Mouse (Mus musculus) intestine, embryonic 15.5 days (tissue): ENCODE measurements around the gene Rilpl1. TPM values are rescaled to one million over a fixed set of nuclear protein-coding genes. Genes with fewer than 3 reads are reported as not detected.
"Not testable (repeated sequence)": the region's sequence is repeated elsewhere in the genome, so short reads cannot be mapped to it uniquely, and the experiment has no call there.

Source experiments
- ATAC-seq: fragments of 200-750 bp; cut with Nextera tagmentation; 2 replicates; pipeline ENCODE4 v1.8.0; 2017; ENCODE audit warnings: moderate TSS enrichment, moderate library complexity
- H3K27ac ChIP-seq: fragments of 300-500 bp; sonication (generic); 2 replicates; pipeline ENCODE4 v1.5.1; 2015; ENCODE audit warnings: mild to moderate bottlenecking, inconsistent platforms
- H3K27me3 ChIP-seq: fragments of 300-500 bp; sonication (generic); replicated peaks from 2 replicates; pipeline ENCODE4 v1.6.1; 2015; ENCODE audit warnings: inconsistent platforms
- H3K36me3 ChIP-seq: fragments of 300-500 bp; sonication (generic); 2 replicates; pipeline ENCODE4 v1.6.1; 2015; ENCODE audit warnings: inconsistent platforms
- H3K4me1 ChIP-seq: fragments of 300-500 bp; sonication (generic); replicated peaks from 2 replicates; pipeline ENCODE4 v1.6.1; 2015; ENCODE audit warnings: inconsistent platforms
- H3K4me2 ChIP-seq: fragments of 300-500 bp; sonication (generic); replicated peaks from 2 replicates; pipeline ENCODE4 v1.6.1; 2015; ENCODE audit warnings: mild to moderate bottlenecking, inconsistent platforms
- H3K4me3 ChIP-seq: fragments of 300-500 bp; sonication (generic); replicated peaks from 2 replicates; pipeline ENCODE4 v1.5.1; 2015; ENCODE audit warnings: inconsistent platforms
- H3K9ac ChIP-seq: fragments of 300-500 bp; sonication (generic); 2 replicates; pipeline ENCODE4 v1.6.1; 2015; ENCODE audit warnings: inconsistent platforms
- H3K9me3 ChIP-seq: fragments of 300-500 bp; sonication (generic); 2 replicates; pipeline ENCODE4 v1.6.1; 2016; ENCODE audit warnings: inconsistent platforms
- WGBS: fragments of 180-500 bp; shearing (Covaris S2); methylation state at CpG from one replicate; pipeline ENCODE4 v1.1.7; 2015; 5-methylcytosine and 5-hydroxymethylcytosine counted together
- polyA plus RNA-seq: library from polyadenylated mRNA; unstranded; fragments of >200 nt; fragmentation: Nextera tagmentation; extraction: Ambion mirVana; gene quantifications from 2 replicates; pipeline ENCODE4 v1.2.1, GENCODE M21; 2015

Rilpl1 gene
- polyA plus RNA-seq: 10.3 and 11.9 TPM in 2 replicates

- Histone ChIP-seq H3K4me2 (peak within 1 kb of the TSS; percentile 88), H3K4me3 (peak within 1 kb of the TSS; percentile 60), H3K36me3 (no peaks in the 10 kb centered on the region), H3K27ac (peak within 1 kb of the TSS; percentile 73), H3K4me1 (peaks cover 39% of the 10 kb centered on the region), H3K9ac (peak within 1 kb of the TSS; percentile 51), H3K27me3 (no peaks in the 10 kb centered on the region), H3K9me3 (no peaks in the 10 kb centered on the region)
- WGBS: under 1% methylated on average over 94 of the region's 96 CpGs
- peak; percentile 90 for ATAC-seq
Observed at GRCm38 (mm10) chr5:124530655-124531582, at the start of gene Rilpl1. TSS of gene Rilpl1 (minus strand) at chr5:124531391.

- WGBS: under 1% methylated on average over 51 of the region's 51 CpGs
- peak; percentile 92 for ATAC-seq
- H3K4me2 ChIP-seq: peak within 1 kb of the TSS; percentile 79
- H3K9me3 ChIP-seq: no peaks in the 10 kb centered on the region
- H3K4me1 ChIP-seq: peaks cover 15% of the 10 kb centered on the region
- no peak within 1 kb of the TSS for H3K27ac ChIP-seq
- H3K4me3 ChIP-seq: peak within 1 kb of the TSS; percentile 67
- H3K9ac ChIP-seq: peak within 1 kb of the TSS; percentile 44
- no peaks in the 10 kb centered on the region for H3K27me3 ChIP-seq
- peaks cover 17% of the 10 kb centered on the region for H3K36me3 ChIP-seq
Observed at GRCm38 (mm10) chr5:124578633-124579317, 47.6 kb upstream of the Rilpl1 start, which contains the start of the genes Eif2b1 and Gtf2h3. TSS of gene Eif2b1 (minus strand) at chr5:124579131. TSS of gene Gtf2h3 (plus strand) at chr5:124579140.

GRCm38 (mm10) chr5:124575467-124575866, 44.3 kb upstream of the Rilpl1 start:
- Histone ChIP-seq H3K4me1 (peaks cover 15% of the 10 kb centered on the region), H3K9ac (no peak overlapping the region), H3K27me3 (no peaks in the 10 kb centered on the region), H3K4me2 (no peak overlapping the region), H3K27ac (no peak overlapping the region), H3K36me3 (peaks cover 46% of the 10 kb centered on the region), H3K4me3 (no peak overlapping the region), H3K9me3 (no peaks in the 10 kb centered on the region)
- WGBS: 61% methylated on average over 7 of the region's 7 CpGs
- ATAC-seq: 0 out of 2 replicates have a peak, but pooled peaks have one; percentile 5

- Histone ChIP-seq H3K4me3 (no peak overlapping the region), H3K36me3 (peaks cover 66% of the 10 kb centered on the region), H3K9ac (no peak overlapping the region), H3K4me1 (no peaks in the 10 kb centered on the region), H3K27ac (no peak overlapping the region), H3K4me2 (no peak overlapping the region), H3K9me3 (no peaks in the 10 kb centered on the region), H3K27me3 (no peaks in the 10 kb centered on the region)
- ATAC-seq: no peak
- 83% methylated on average over 12 of the region's 12 CpGs for WGBS
Observed at GRCm38 (mm10) chr5:124571068-124571467, 39.9 kb upstream of the Rilpl1 start.

GRCm38 (mm10) chr5:124555145-124555544, 24.0 kb upstream of the Rilpl1 start:
- 66% methylated on average over 1 of the region's 1 CpGs for WGBS
- Histone ChIP-seq H3K9ac (no peak overlapping the region), H3K27me3 (no peaks in the 10 kb centered on the region), H3K4me3 (no peak overlapping the region), H3K27ac (no peak overlapping the region), H3K4me2 (no peak overlapping the region), H3K36me3 (peaks cover 12% of the 10 kb centered on the region), H3K9me3 (no peaks in the 10 kb centered on the region), H3K4me1 (peaks cover 3% of the 10 kb centered on the region; the same call in 1 of the 2 replicates)
- ATAC-seq: no peak

- Histone ChIP-seq H3K9me3 (no peaks in the 10 kb centered on the region), H3K27ac (no peak overlapping the region), H3K36me3 (peaks cover 12% of the 10 kb centered on the region), H3K4me3 (peak overlapping the region; percentile 98), H3K27me3 (no peaks in the 10 kb centered on the region), H3K9ac (0 out of 2 replicates have a peak overlapping the region, but pooled peaks have one; percentile 80), H3K4me1 (peaks cover 3% of the 10 kb centered on the region; the same call in 1 of the 2 replicates), H3K4me2 (peak overlapping the region; percentile 83)
- 71% methylated on average over 6 of the region's 6 CpGs for WGBS
- no peak for ATAC-seq
Observed at GRCm38 (mm10) chr5:124553607-124554006, 22.4 kb upstream of the Rilpl1 start.

- no peaks in the 10 kb centered on the region for H3K9me3 ChIP-seq
- peak within 1 kb of the TSS; percentile 80 for H3K9ac ChIP-seq
- peaks cover 12% of the 10 kb centered on the region for H3K36me3 ChIP-seq
- peaks cover 3% of the 10 kb centered on the region; the same call in 1 of the 2 replicates for H3K4me1 ChIP-seq
- peak within 1 kb of the TSS; percentile 82 for H3K27ac ChIP-seq
- no peaks in the 10 kb centered on the region for H3K27me3 ChIP-seq
- H3K4me2 ChIP-seq: peak within 1 kb of the TSS; percentile 83
- H3K4me3 ChIP-seq: peak within 1 kb of the TSS; percentile 98
- ATAC-seq: peak; percentile 90
- under 1% methylated on average over 66 of the region's 66 CpGs for WGBS
Observed at GRCm38 (mm10) chr5:124552558-124553307, 21.5 kb upstream of the Rilpl1 start, which contains the start of gene Ddx55. TSS of gene Ddx55 (plus strand) at chr5:124552864.

- Histone ChIP-seq H3K9me3 (no peaks in the 10 kb centered on the region), H3K27me3 (no peaks in the 10 kb centered on the region), H3K4me3 (peak overlapping the region; percentile 98), H3K4me1 (peaks cover 3% of the 10 kb centered on the region; the same call in 1 of the 2 replicates), H3K4me2 (peak overlapping the region; percentile 83), H3K27ac (peak overlapping the region; percentile 82), H3K9ac (peak overlapping the region; percentile 80), H3K36me3 (peaks cover 12% of the 10 kb centered on the region)
- no peak for ATAC-seq
- whole genome bisulfite sequencing: 6% methylated on average over 9 of the region's 9 CpGs
Observed at GRCm38 (mm10) chr5:124552094-124552472, 20.9 kb upstream of the Rilpl1 start.

- ATAC-seq: 0 out of 2 replicates have a peak, but pooled peaks have one; percentile 16
- H3K9me3 ChIP-seq, H3K27me3 ChIP-seq, H3K4me1 ChIP-seq: not testable (repeated sequence)
- peak overlapping the region; percentile 98 for H3K4me3 ChIP-seq
- 27% methylated on average over 5 of the region's 5 CpGs for whole genome bisulfite sequencing
- H3K27ac ChIP-seq: peak overlapping the region; percentile 82; the same call in 1 of the 2 replicates
- peak overlapping the region; percentile 80; the same call in 1 of the 2 replicates for H3K9ac ChIP-seq
- H3K36me3 ChIP-seq: peaks cover 11% of the 10 kb centered on the region
- H3K4me2 ChIP-seq: peak overlapping the region; percentile 83
Observed at GRCm38 (mm10) chr5:124551349-124552093, 20.3 kb upstream of the Rilpl1 start.

GRCm38 (mm10) chr5:124550737-124551136, 19.5 kb upstream of the Rilpl1 start:
- H3K36me3 ChIP-seq: peaks cover 16% of the 10 kb centered on the region
- not testable (repeated sequence) for H3K9ac ChIP-seq, H3K4me1 ChIP-seq, H3K27ac ChIP-seq, H3K4me2 ChIP-seq, H3K27me3 ChIP-seq, H3K9me3 ChIP-seq, ATAC-seq, H3K4me3 ChIP-seq
- WGBS: 89% methylated on average over 4 of the region's 4 CpGs

- H3K4me2 ChIP-seq: peak overlapping the region; percentile 64
- WGBS: 11% methylated on average over 8 of the region's 8 CpGs
- H3K4me3 ChIP-seq: peak overlapping the region; percentile 96
- no peaks in the 10 kb centered on the region for H3K9me3 ChIP-seq
- peak overlapping the region; percentile 90; the same call in 1 of the 2 replicates for H3K27ac ChIP-seq
- H3K9ac ChIP-seq: peak overlapping the region; percentile 75
- ATAC-seq: no peak
- H3K36me3 ChIP-seq: peaks cover 20% of the 10 kb centered on the region
- H3K4me1 ChIP-seq: peaks cover 12% of the 10 kb centered on the region
- no peaks in the 10 kb centered on the region for H3K27me3 ChIP-seq
Observed at GRCm38 (mm10) chr5:124541602-124541973, 10.4 kb upstream of the Rilpl1 start.
